Mouse (Mus musculus): ENCODE measurements at regions not wholly inside any gene's neighbourhood (a gene's known extent, or its start where the extent isn't known, plus 50 kb on each side); places are given as distances from the start of the nearest gene placed in this dataset.

- H3K27ac ChIP-seq: no peak overlapping the region
- H3K4me2 ChIP-seq: no peak overlapping the region
- ATAC-seq (ENCODE audit: borderline replicate concordance, extremely low read depth, low FRiP score, low TSS enrichment): no peak
- no peaks in the 10 kb centered on the region for H3K9me3 ChIP-seq
- H3K36me3 ChIP-seq: no peaks in the 10 kb centered on the region
- H3K27me3 ChIP-seq: no peaks in the 10 kb centered on the region
- no peak overlapping the region for H3K9ac ChIP-seq
- WGBS: 62% methylated on average over 3 of the region's 3 CpGs
- no peak overlapping the region for H3K4me3 ChIP-seq
- H3K4me1 ChIP-seq: no peaks in the 10 kb centered on the region
Observed at GRCm38 (mm10) chr10:70809411-70809810, 153.6 kb upstream of the Phyhipl start.

- Histone ChIP-seq H3K4me2 (no peak overlapping the region), H3K27ac (no peak overlapping the region), H3K9ac (no peak overlapping the region), H3K4me1 (no peaks in the 10 kb centered on the region), H3K36me3 (no peaks in the 10 kb centered on the region), H3K9me3 (no peaks in the 10 kb centered on the region), H3K4me3 (no peak overlapping the region), H3K27me3 (no peaks in the 10 kb centered on the region)
- 47% methylated on average over 9 of the region's 9 CpGs for WGBS
- ATAC-seq (ENCODE audit: borderline replicate concordance, extremely low read depth, low FRiP score, low TSS enrichment): no peak
Observed at GRCm38 (mm10) chr10:70806786-70807385, 151.1 kb upstream of the Phyhipl start.

- no peak overlapping the region for H3K4me3 ChIP-seq
- no peaks in the 10 kb centered on the region for H3K4me1 ChIP-seq
- 36% methylated on average over 11 of the region's 11 CpGs for WGBS
- ATAC-seq (ENCODE audit: borderline replicate concordance, extremely low read depth, low FRiP score, low TSS enrichment): no peak
- no peak overlapping the region for H3K9ac ChIP-seq
- no peaks in the 10 kb centered on the region for H3K36me3 ChIP-seq
- H3K4me2 ChIP-seq: no peak overlapping the region
- no peaks in the 10 kb centered on the region for H3K27me3 ChIP-seq
- H3K9me3 ChIP-seq: no peaks in the 10 kb centered on the region
- no peak overlapping the region for H3K27ac ChIP-seq
Observed at GRCm38 (mm10) chr10:70800736-70801306, 145.1 kb upstream of the Phyhipl start.

GRCm38 (mm10) chr10:70799906-70800305 lies 144.1 kb upstream of the Phyhipl start:
- Histone ChIP-seq H3K36me3 (no peaks in the 10 kb centered on the region), H3K27me3 (no peaks in the 10 kb centered on the region), H3K4me1 (no peaks in the 10 kb centered on the region), H3K4me3 (no peak overlapping the region), H3K27ac (no peak overlapping the region), H3K9ac (no peak overlapping the region), H3K9me3 (no peaks in the 10 kb centered on the region), H3K4me2 (no peak overlapping the region)
- 67% methylated on average over 5 of the region's 5 CpGs for WGBS
- ATAC-seq (ENCODE audit: borderline replicate concordance, extremely low read depth, low FRiP score, low TSS enrichment): no peak

GRCm38 (mm10) chr10:70799191-70799742 lies 143.5 kb upstream of the Phyhipl start:
- Histone ChIP-seq H3K9me3 (no peaks in the 10 kb centered on the region), H3K4me1 (no peaks in the 10 kb centered on the region), H3K36me3 (no peaks in the 10 kb centered on the region), H3K9ac (no peak overlapping the region), H3K27me3 (no peaks in the 10 kb centered on the region), H3K4me3 (no peak overlapping the region), H3K27ac (no peak overlapping the region), H3K4me2 (no peak overlapping the region)
- WGBS: 75% methylated on average over 11 of the region's 11 CpGs
- no peak for ATAC-seq (ENCODE audit: borderline replicate concordance, extremely low read depth, low FRiP score, low TSS enrichment)

GRCm38 (mm10) chr10:70788814-70789452 lies 133.2 kb upstream of the Phyhipl start:
- Histone ChIP-seq H3K4me3 (no peak overlapping the region), H3K27me3 (no peaks in the 10 kb centered on the region), H3K9ac (no peak overlapping the region), H3K27ac (no peak overlapping the region), H3K4me2 (no peak overlapping the region), H3K36me3 (no peaks in the 10 kb centered on the region), H3K9me3 (no peaks in the 10 kb centered on the region), H3K4me1 (no peaks in the 10 kb centered on the region)
- 62% methylated on average over 7 of the region's 7 CpGs for WGBS
- ATAC-seq (ENCODE audit: borderline replicate concordance, extremely low read depth, low FRiP score, low TSS enrichment): no peak

GRCm38 (mm10) chr10:70781036-70781435 lies 125.3 kb upstream of the Phyhipl start:
- Histone ChIP-seq H3K4me3 (no peak overlapping the region), H3K36me3 (no peaks in the 10 kb centered on the region), H3K27ac (no peak overlapping the region), H3K4me1 (no peaks in the 10 kb centered on the region), H3K4me2 (no peak overlapping the region), H3K9me3 (no peaks in the 10 kb centered on the region), H3K27me3 (no peaks in the 10 kb centered on the region), H3K9ac (no peak overlapping the region)
- WGBS: 95% methylated on average over 3 of the region's 3 CpGs
- ATAC-seq (ENCODE audit: borderline replicate concordance, extremely low read depth, low FRiP score, low TSS enrichment): no peak

GRCm38 (mm10) chr10:70778596-70778995 lies 122.8 kb upstream of the Phyhipl start:
- H3K9ac ChIP-seq: no peak overlapping the region
- no peaks in the 10 kb centered on the region for H3K36me3 ChIP-seq
- H3K4me1 ChIP-seq: no peaks in the 10 kb centered on the region
- no peak overlapping the region for H3K27ac ChIP-seq
- H3K4me2 ChIP-seq: no peak overlapping the region
- 89% methylated on average over 11 of the region's 11 CpGs for WGBS
- ATAC-seq (ENCODE audit: borderline replicate concordance, extremely low read depth, low FRiP score, low TSS enrichment): no peak
- H3K9me3 ChIP-seq: no peaks in the 10 kb centered on the region
- no peaks in the 10 kb centered on the region for H3K27me3 ChIP-seq
- H3K4me3 ChIP-seq: no peak overlapping the region

GRCm38 (mm10) chr10:70774571-70774970 lies 118.8 kb upstream of the Phyhipl start:
- no peaks in the 10 kb centered on the region for H3K36me3 ChIP-seq
- no peak overlapping the region for H3K9ac ChIP-seq
- no peak overlapping the region for H3K27ac ChIP-seq
- H3K4me1 ChIP-seq: no peaks in the 10 kb centered on the region
- H3K27me3 ChIP-seq: no peaks in the 10 kb centered on the region
- WGBS: 75% methylated on average over 2 of the region's 2 CpGs
- no peak overlapping the region for H3K4me3 ChIP-seq
- no peak overlapping the region for H3K4me2 ChIP-seq
- no peaks in the 10 kb centered on the region for H3K9me3 ChIP-seq
- ATAC-seq (ENCODE audit: borderline replicate concordance, extremely low read depth, low FRiP score, low TSS enrichment): no peak

GRCm38 (mm10) chr10:70774159-70774558 lies 118.4 kb upstream of the Phyhipl start:
- H3K4me1 ChIP-seq: no peaks in the 10 kb centered on the region
- no peaks in the 10 kb centered on the region for H3K9me3 ChIP-seq
- no peak overlapping the region for H3K4me2 ChIP-seq
- WGBS: 76% methylated on average over 3 of the region's 4 CpGs
- H3K27me3 ChIP-seq: no peaks in the 10 kb centered on the region
- H3K36me3 ChIP-seq: no peaks in the 10 kb centered on the region
- no peak overlapping the region for H3K27ac ChIP-seq
- H3K9ac ChIP-seq: no peak overlapping the region
- H3K4me3 ChIP-seq: no peak overlapping the region
- no peak for ATAC-seq (ENCODE audit: borderline replicate concordance, extremely low read depth, low FRiP score, low TSS enrichment)

- WGBS: 78% methylated on average over 7 of the region's 7 CpGs
- Histone ChIP-seq H3K9ac (no peak overlapping the region), H3K27ac (no peak overlapping the region), H3K36me3 (no peaks in the 10 kb centered on the region), H3K9me3 (no peaks in the 10 kb centered on the region), H3K27me3 (no peaks in the 10 kb centered on the region), H3K4me1 (no peaks in the 10 kb centered on the region), H3K4me3 (no peak overlapping the region), H3K4me2 (no peak overlapping the region)
- no peak for ATAC-seq (ENCODE audit: borderline replicate concordance, extremely low read depth, low FRiP score, low TSS enrichment)
Observed at GRCm38 (mm10) chr10:70767461-70767860, 111.7 kb upstream of the Phyhipl start.

GRCm38 (mm10) chr10:70766869-70767268 lies 111.1 kb upstream of the Phyhipl start:
- Histone ChIP-seq H3K27ac (no peak overlapping the region), H3K4me2 (no peak overlapping the region), H3K9me3 (no peaks in the 10 kb centered on the region), H3K36me3 (no peaks in the 10 kb centered on the region), H3K27me3 (no peaks in the 10 kb centered on the region), H3K4me3 (no peak overlapping the region), H3K4me1 (no peaks in the 10 kb centered on the region), H3K9ac (no peak overlapping the region)
- WGBS: 75% methylated on average over 1 of the region's 1 CpGs
- ATAC-seq (ENCODE audit: borderline replicate concordance, extremely low read depth, low FRiP score, low TSS enrichment): no peak

Measured in lung, embryonic 15.5 days (tissue).